Mouse (Mus musculus): Measurements from ENCODE around the gene Ttc12. TPM values are rescaled to one million over a fixed set of nuclear protein-coding genes. Genes with fewer than 3 reads are reported as not detected.

Gene Ttc12
- not detected for polyA plus RNA-seq (2017; shearing (Covaris generic))

DNA sequence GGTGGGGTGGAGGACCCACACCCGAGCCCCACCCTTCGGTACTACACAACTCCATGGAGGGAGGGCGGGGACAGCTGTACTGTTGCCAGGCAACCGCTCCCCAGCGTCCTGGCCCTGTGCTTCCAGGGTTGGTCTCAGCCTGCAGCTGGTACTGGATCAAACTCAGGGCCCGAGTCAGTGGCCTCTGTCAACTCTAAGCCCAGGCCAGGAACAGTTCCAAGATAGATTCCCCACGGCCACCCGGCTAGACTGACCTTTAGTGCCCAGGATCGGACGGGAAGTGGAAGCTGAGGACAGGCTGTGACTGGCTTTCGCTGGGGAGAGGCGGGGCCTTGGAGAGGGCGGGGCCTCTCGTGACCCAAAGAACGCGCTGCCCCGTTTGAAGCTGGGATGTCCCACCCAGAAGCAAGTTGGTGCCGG is at the start of gene Ttc12:
Gene Ttc12 (minus strand): TSS at position 334 of the 420 bp plus-strand sequence.
- no peak for ATAC-seq

DNA sequence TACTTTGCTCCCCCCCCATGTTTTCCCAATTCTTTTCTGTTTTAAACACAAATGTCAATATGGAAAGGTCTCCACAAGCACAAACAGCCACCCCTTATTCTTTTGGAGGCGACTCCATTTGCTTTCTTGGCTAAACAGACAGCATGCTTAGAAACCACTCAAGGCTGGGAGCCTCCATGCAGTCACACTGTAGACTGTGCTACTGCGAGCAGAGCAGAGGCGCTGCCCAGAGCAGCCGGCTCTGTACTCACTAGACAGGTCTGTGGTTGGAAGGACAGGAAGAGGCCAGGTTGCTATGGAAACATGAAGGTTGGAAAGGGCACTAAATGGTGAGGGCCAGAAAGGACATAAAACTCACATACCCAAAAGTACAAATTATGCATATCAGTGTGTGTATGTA is 48.9 kb upstream of the Ttc12 start:
- ATAC-seq: no peak

- no peak for ATAC-seq
These were observed 48.0 kb upstream of the Ttc12 start for GRCm38 (mm10) chr9:49533912-49534491.

DNA sequence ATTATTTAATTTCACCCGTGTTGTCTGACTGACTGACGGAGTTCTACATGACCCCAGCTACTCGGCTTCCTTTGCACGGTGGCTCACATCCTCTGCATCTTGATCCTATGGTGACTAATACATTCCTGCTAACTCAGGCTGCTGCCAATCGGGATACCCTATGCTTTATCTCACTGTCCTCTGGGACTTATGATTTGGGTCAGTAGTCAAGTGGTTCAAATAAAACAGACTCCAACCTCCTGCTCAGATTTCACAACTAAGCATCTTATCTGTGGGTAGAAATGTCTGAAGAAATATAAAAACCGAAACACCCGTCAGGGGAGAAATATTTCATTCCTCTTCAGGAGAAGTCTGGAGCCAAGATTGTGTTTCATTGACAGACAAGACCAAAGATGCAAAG is 47.4 kb upstream of the Ttc12 start:
- no peak for ATAC-seq

GRCm38 (mm10) chr9:49531833-49532232 is 45.8 kb upstream of the Ttc12 start:
- no peak for ATAC-seq

DNA sequence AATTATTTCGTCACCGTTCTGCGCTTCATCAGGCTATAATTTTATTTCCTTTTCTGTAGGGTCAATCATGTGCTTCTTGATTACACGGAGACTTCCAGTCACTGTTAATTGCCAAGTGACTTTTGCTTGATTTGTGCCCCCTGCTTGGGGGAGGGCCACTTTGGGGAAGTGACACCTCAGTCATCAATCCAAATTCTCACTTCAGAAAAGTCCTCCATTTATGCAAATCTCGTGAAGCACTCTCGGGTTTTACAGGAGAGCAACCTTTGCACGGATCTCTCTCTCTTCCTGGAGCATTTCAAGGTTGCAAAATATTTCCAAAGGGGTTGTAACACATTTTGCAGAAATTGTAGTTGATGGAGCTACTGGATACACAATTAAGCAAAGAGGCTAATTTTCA is 45.2 kb upstream of the Ttc12 start:
- no peak for ATAC-seq

DNA sequence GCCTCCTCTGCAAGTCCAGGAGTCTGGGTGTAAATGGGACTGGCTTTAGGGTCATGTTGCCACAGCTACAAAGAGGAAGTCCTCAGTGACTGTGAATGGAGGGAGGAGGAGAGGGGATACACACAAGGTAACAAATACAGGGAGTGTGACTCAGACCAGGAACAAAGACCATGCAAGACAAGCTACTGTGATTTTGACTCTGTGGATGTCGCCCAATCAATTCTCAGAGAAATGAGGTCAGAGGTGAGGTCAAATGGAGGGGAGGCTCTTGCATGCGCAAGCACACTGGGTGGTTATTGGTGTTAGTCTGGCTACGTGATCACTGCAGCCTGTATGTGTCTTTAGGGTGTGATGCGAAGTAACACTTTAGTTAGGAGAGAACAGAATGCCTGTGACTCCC is 44.7 kb upstream of the Ttc12 start:
- no peak for ATAC-seq

- ATAC-seq: no peak
These were observed 43.4 kb upstream of the Ttc12 start for GRCm38 (mm10) chr9:49529366-49529959.

DNA sequence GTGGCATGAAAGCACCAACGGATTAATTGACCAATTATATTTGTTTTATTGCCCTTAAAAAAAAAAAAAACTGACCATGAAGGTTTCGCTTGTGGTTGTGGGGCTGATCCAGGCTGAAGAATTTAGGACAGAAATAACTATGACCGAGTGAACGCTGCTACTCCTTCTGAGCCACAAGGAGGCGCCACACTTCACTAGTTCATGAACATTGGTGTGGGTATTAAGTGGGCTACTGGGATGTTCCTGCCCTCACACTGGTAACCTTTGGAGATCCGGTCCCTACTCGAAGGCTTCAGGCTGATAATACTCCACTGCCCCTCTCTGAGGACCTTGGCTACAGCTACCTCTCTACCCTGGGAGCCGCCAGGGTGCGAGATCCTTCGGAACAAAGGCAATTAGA is 42.9 kb upstream of the Ttc12 start:
- no peak for ATAC-seq

DNA sequence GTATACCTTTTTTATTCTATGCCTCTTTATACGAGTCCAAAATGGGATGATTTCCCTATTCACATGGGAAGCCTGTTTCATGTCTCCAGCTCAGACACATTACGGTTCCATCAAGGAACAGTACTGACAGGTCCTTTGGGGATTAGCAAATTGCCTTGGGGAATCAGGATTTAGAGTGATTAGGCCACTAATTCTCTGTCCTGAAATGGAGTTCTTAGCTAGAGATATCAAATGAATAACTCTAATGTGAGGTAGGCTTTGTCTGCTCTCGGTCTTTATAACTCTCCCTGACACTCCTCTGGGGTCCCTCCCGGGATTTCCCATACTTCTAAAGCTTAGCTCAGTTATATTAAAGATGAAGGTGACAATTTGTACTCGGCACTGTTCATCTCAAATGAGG is 42.0 kb upstream of the Ttc12 start:
- ATAC-seq: no peak

GRCm38 (mm10) chr9:49527340-49527739 is 41.3 kb upstream of the Ttc12 start:
- ATAC-seq: no peak

DNA sequence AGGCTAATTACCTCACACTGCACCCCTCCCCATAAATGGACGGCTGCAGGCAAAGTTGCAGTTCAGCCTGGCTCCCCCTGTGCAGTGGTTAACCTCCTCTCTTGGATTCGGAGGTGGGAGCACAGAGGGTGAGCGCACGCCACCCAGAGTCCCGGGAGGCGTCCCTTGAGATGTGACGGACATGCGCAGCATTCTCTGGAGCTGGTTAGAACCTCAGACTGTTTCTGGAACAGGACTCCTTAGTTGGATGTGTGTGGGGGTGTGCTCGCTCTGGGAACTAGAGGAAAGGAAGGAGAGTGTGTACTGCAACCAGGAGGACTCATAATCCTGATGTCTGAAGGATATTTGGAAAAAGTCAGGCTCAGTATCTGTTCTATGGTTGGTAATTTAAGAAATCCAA is 38.7 kb upstream of the Ttc12 start:
- no peak for ATAC-seq

DNA sequence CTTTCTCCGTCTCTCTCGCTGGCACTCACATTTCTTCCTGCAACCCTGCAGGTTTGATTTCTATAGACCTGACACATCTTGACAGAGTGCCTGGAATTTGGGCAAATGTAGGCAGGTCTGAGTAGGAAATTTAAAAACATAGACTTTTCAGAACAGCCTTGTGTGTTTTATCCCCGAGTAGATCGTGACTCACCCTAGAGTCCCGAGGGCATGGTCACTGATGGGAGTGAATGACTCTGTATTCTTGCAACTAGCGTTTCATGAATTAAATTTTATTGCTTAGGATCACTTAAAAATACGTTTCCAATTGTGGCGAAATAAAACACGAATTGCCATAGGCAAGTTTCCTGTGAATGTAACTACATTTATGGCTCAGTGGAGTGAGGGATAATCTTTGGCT is 37.9 kb upstream of the Ttc12 start:
- no peak for ATAC-seq

DNA sequence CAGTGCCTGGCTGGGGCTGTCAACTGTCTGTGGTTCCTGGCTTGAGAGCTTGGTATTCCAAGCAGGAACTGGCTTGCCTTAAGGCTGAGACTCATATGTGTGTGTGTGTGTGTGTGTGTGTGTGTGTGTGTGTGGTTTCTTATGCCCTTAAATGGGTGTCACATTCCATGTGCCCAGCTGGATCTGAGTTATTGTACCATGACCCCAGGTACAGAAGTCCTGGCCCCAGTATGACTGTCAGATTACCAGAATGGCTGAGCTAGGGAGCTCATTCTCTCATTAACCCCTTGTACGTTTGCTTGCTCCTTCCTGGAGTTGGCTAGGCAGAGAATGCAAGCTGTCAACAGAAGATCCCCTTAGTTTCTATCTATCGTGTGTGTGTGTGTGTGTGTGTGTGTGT is 28.3 kb upstream of the Ttc12 start:
- ATAC-seq: no peak

DNA sequence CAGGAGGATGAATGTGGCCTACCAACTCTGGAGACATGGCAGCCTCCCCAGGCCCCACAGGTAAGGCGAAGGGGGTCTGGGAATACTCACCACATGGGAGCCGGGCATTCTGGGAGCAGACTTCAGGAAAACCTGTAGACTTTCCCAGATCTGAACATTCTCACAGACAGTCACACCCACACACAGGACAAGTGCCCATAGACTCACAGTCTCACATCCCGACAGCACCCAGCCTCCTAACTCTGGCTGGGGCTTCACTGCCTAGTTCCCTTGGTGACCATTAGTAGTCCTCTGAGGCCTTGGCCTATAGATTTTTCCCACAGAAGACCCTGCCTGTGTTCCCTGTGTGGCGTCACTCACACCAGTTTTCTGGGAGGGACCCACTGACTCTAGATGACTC is 24.6 kb upstream of the Ttc12 start:
- no peak for ATAC-seq

- no peak for ATAC-seq
These were observed 23.6 kb upstream of the Ttc12 start for GRCm38 (mm10) chr9:49509628-49510027.

DNA sequence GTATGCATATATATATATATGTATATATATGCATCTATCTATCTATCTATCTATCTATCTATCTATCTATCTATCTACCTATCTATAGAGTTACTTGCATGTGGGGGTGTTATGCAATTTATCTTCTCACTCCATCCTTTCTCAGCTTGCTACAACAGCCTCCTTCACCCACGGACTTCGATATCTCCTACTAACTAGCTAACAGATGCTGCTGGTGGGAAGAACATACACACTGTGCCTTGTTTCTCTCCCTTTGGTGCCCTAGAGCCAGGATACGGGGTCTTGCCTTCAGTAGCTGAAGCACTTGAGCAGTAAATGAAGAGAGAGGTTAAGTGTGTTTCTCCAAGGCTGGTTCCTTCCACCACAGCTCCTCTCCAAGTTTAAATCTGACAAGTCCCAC is 23.1 kb upstream of the Ttc12 start:
- no peak for ATAC-seq

- ATAC-seq: no peak
These were observed 22.0 kb upstream of the Ttc12 start for GRCm38 (mm10) chr9:49507829-49508585.

DNA sequence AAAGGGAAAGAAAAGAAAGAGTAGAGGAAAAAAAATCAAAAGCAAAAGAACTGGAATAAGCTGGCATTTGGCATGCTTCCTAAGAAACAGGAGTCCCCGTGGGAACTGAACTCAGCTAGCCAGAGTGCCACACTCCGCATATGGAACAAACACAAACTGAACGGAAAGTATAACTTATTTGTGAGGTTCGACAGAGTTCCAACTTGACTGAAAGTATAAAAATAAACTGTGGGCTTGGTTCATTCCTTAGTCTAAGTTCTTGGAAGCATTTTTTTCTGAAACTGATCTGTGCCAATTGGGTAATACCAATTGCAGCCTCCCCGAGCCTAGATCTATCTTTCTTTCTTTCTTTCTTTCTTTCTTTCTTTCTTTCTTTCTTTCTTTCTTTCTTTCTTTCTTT is 18.6 kb upstream of the Ttc12 start:
- no peak for ATAC-seq

DNA sequence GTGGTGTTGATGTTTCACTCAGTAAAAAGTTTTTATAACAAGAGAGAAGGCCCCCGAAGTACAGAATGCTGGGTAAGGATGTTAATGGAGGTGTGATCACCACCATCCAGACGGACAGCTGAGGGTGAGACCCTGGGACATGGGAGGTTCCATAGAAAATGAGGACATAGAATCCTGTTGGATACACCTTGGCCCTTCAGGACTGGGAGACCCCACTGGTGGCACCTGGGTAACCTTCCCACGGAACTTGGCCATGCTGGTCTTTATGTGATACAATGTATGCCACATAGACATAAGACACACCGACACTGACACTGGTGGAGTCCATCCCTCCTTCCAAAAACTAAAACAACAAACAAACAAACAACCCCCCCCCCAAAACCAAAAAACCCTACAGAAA is 16.2 kb upstream of the Ttc12 start:
- no peak for ATAC-seq

DNA sequence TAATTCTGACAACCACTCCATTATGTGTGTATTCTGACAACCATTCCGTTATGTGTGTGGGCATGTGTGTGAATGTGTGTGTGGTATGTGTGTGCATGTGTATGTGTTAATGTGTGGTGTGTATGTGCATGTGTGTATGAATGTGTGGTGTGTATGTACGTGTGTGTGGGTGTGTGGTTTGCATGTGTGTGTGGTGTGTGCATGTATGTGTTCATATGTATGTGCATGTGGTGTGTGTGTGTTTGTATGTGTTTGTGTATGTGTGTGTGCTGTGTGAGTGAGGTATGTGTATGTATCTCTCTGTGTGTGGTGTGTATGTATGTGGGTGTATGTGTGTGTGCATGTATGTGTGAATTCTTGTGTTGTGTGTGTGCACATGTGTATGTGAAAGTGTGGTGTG is 13.9 kb upstream of the Ttc12 start:
- ATAC-seq: no peak

DNA sequence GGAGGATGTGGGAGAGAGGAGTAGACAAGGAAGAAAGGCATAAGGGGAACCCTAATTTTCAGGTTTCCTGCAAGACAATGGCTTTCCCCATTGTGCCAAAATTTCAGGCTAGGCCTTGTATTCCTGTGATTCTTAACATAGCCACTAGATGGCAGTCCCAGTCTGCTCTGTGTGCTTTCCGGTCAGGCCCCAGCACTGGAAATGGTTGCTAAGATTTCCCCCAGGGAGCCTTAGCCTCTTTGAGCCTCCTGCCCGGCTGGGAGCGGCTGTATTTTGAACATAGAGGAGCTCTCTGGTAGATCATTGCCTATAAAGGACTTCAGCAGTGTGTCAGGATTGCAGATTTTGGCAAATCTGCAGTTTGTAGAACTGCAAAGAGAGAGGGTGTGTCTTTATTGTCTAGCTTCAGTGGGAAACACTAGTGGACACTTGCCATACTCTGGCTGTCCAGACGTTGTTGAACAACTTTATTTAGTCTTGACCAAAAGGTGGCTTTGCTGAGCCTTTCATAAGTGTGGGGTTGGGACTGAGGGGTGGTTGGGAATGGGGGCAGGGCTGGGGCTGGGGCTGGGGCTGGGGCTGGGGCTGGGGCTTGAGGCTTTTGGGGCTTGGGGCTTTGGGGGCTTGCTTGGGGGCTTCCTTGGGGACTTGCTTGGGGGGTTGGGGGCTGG is 8.1 kb upstream of the Ttc12 start:
- no peak for ATAC-seq

GRCm38 (mm10) chr9:49490609-49491008 is 4.6 kb upstream of the Ttc12 start:
- ATAC-seq: no peak
